Mouse (Mus musculus): ENCODE data around the gene Gm10097.

Gm10097 gene

GRCm38 (mm10) chr10:5068676-5069265 lies at the start of gene Gm10097:
Gene Gm10097, plus strand, starts transcription at chr10:5069192.
- DNase-seq = peak; percentile 33 to 53

- DNase-seq = no peak
Measured at GRCm38 (mm10) chr10:5025906-5026305, 43.1 kb upstream of the Gm10097 start.

- no peak for DNase-seq
Measured at GRCm38 (mm10) chr10:5027208-5027607, 41.8 kb upstream of the Gm10097 start.

GRCm38 (mm10) chr10:5028301-5028700 lies 40.7 kb upstream of the Gm10097 start:
- no peak for DNase-seq

- no peak for DNase-seq
Measured at GRCm38 (mm10) chr10:5029161-5029560, 39.8 kb upstream of the Gm10097 start.

- no peak for DNase-seq
Measured at GRCm38 (mm10) chr10:5029883-5030282, 39.1 kb upstream of the Gm10097 start.

- no peak for DNase-seq
Measured at GRCm38 (mm10) chr10:5032192-5033048, 36.6 kb upstream of the Gm10097 start.

- DNase-seq = no peak
Measured at GRCm38 (mm10) chr10:5041254-5041653, 27.7 kb upstream of the Gm10097 start.

- DNase-seq = no peak
Measured at GRCm38 (mm10) chr10:5044481-5044880, 24.5 kb upstream of the Gm10097 start.

- no peak for DNase-seq
Measured at GRCm38 (mm10) chr10:5045213-5045612, 23.8 kb upstream of the Gm10097 start.

GRCm38 (mm10) chr10:5045671-5046070 lies 23.3 kb upstream of the Gm10097 start:
- no peak for DNase-seq

GRCm38 (mm10) chr10:5056243-5056735 lies 12.7 kb upstream of the Gm10097 start:
- no peak for DNase-seq

GRCm38 (mm10) chr10:5056940-5057339 lies 12.1 kb upstream of the Gm10097 start:
- DNase-seq = no peak

GRCm38 (mm10) chr10:5057661-5058060 lies 11.3 kb upstream of the Gm10097 start:
- no peak for DNase-seq

GRCm38 (mm10) chr10:5058876-5059275 lies 10.1 kb upstream of the Gm10097 start:
- DNase-seq = no peak

GRCm38 (mm10) chr10:5059983-5060382 lies 9.0 kb upstream of the Gm10097 start:
- DNase-seq = no peak

- no peak for DNase-seq
Measured at GRCm38 (mm10) chr10:5067113-5067512, 1.9 kb upstream of the Gm10097 start.

- DNase-seq = no peak
Measured at GRCm38 (mm10) chr10:5070168-5070940, 1.4 kb downstream of the Gm10097 start.

GRCm38 (mm10) chr10:5070941-5071231 lies 1.9 kb downstream of the Gm10097 start:
- no peak for DNase-seq

GRCm38 (mm10) chr10:5072054-5072453 lies 3.1 kb downstream of the Gm10097 start:
- no peak for DNase-seq

GRCm38 (mm10) chr10:5075724-5076123 lies 6.7 kb downstream of the Gm10097 start:
- DNase-seq = no peak

- peak; percentile 34 to 45 for DNase-seq
Measured at GRCm38 (mm10) chr10:5079945-5080468, 11.0 kb downstream of the Gm10097 start.

GRCm38 (mm10) chr10:5083716-5084115 lies 14.7 kb downstream of the Gm10097 start:
- DNase-seq = no peak

All from cerebellum, postnatal 36 days (tissue).